Mouse (Mus musculus): Measurements from ENCODE around the gene Psen1. TPM values are rescaled to one million over a fixed set of nuclear protein-coding genes. Genes with fewer than 3 reads are reported as not detected.

Gene Psen1
- 76.2 TPM for total RNA-seq (2023)

DNA sequence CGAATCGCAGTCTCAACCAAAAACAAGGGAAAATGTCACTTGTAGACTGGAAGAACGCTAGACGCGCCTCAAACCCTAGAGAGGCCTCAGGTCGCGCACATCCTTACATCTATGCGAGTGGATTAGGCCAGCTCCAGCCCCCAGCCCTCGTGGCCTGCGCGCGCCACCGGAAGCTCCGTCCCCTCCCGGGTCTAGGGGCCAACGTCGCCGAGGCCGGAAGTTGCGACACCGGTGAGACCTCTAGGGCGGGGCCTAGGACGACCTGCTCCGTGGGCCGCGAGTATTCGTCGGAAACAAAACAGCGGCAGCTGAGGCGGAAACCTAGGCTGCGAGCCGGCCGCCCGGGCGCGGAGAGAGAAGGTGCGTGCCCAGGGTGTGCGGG, at the start of gene Psen1:
Gene Psen1 (plus strand): TSS at position 219 of the 382 bp plus-strand sequence.

DNA sequence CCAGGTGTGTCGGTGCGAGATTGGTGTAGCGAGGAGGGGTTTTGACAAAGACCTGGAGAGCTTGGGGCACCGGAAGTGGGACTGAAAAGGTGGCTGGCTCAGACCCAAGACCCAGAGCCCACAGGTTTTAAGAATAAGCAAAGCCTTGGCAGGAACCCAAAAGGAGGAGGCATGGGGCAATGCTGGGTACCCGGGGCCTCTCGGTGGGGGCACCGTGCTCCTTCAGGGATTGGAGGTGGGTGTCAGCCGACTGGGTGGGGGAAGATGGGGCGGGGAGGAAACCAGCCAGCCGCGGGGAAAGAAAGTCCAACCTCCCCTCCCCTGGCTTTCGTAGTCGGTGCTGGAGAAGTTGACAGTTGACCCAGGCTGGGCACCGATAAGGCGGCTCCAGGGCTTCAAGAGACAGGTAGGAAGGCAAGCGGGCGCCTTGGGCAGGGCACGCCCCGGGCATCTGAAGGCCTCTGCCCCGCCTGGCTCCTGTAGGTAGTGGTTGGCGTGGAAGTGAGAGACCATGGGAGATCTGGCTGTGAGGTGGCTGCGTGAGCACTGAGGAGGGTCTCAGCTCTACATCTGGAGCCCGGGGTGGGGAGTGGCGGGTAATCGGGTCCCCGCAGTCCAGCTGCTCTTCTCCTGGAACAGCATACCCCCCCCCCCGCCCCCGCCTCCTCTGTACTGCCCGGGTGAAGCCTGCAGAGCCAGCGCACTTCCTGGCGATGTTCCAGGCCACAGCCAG, 75.5 kb downstream of the Psen1 start, which contains the start of gene Papln:
Gene Papln (plus strand): TSS at position 324 of the 733 bp plus-strand sequence.

Other genes with a start within 250 kb of the Psen1 start
- gene Dpf3, start 200.4 kb upstream of the Psen1 start, total RNA-seq (2023), result not detected
- gene Dcaf4, start 167.7 kb upstream of the Psen1 start, total RNA-seq (2023), result 36.9 TPM
- gene Zfyve1, start 90.9 kb upstream of the Psen1 start, total RNA-seq (2023), result 37.6 TPM
- 316 TPM for gene Rbm25, start 56.9 kb upstream of the Psen1 start, total RNA-seq (2023)
- gene Papln, start 75.5 kb downstream of the Psen1 start, total RNA-seq (2023), result 0.15 TPM
- gene Numb, start 233.8 kb downstream of the Psen1 start, total RNA-seq (2023), result 71.5 TPM